Mouse (Mus musculus) intestine, postnatal 0 days (tissue): ENCODE results near the gene Ank. TPM values are rescaled to one million over a fixed set of nuclear protein-coding genes. Genes with fewer than 3 reads are reported as not detected.

Source experiments
- ATAC-seq: fragments of 200-750 bp; cut with Nextera tagmentation; 2 replicates; pipeline ENCODE4 v1.8.0; 2017; ENCODE audit warnings: mild to moderate bottlenecking, moderate TSS enrichment, moderate library complexity
- H3K27ac ChIP-seq: fragments of 300-500 bp; sonication (generic); 2 replicates; pipeline ENCODE4 v1.5.1; 2014; ENCODE audit warnings: mild to moderate bottlenecking, low read depth, low read length, moderate library complexity
- H3K27me3 ChIP-seq: fragments of 300-500 bp; sonication (generic); replicated peaks from 2 replicates; pipeline ENCODE4 v1.6.1; 2014; ENCODE audit warnings: low read length, mixed read lengths; ENCODE audit not compliant: control insufficient read depth, insufficient read depth
- H3K36me3 ChIP-seq: fragments of 300-500 bp; sonication (generic); 2 replicates; pipeline ENCODE4 v1.6.1; 2014; ENCODE audit warnings: mild to moderate bottlenecking, moderate library complexity; ENCODE audit not compliant: control insufficient read depth, insufficient read depth
- H3K4me1 ChIP-seq: fragments of 300-500 bp; sonication (generic); replicated peaks from 2 replicates; pipeline ENCODE4 v1.6.1; 2014; ENCODE audit warnings: antibody characterized with exemption, low read length, mixed read lengths; ENCODE audit not compliant: control insufficient read depth, insufficient read depth
- H3K4me2 ChIP-seq: fragments of 300-500 bp; sonication (generic); replicated peaks from 2 replicates; pipeline ENCODE4 v1.6.1; 2014; ENCODE audit warnings: low read depth, mild to moderate bottlenecking, moderate library complexity
- H3K4me3 ChIP-seq: fragments of 300-500 bp; sonication (generic); 2 replicates; pipeline ENCODE4 v1.5.1; 2014; ENCODE audit warnings: low read depth, low read length
- H3K9ac ChIP-seq: fragments of 300-500 bp; sonication (generic); 2 replicates; pipeline ENCODE4 v1.6.1; 2014; ENCODE audit warnings: mild to moderate bottlenecking, low read depth, low read length
- H3K9me3 ChIP-seq: fragments of 300-500 bp; sonication (generic); 2 replicates; pipeline ENCODE4 v1.6.1; 2016; ENCODE audit warnings: mixed run types; ENCODE audit not compliant: control insufficient read depth
- CTCF ChIP-seq: sonication (generic); IDR thresholded peaks from 2 replicates; pipeline ENCODE4 v1.5.1; 2016; ENCODE audit warnings: low read depth, mild to moderate bottlenecking, control low read depth, antibody characterized with exemption, moderate library complexity
- WGBS: fragments of 180-500 bp; shearing (Covaris S2); extraction: QIAGEN DNeasy Blood & Tissue Kit; methylation state at CpG from one replicate; pipeline ENCODE4 v1.1.7; 2014; 5-methylcytosine and 5-hydroxymethylcytosine counted together
- polyA plus RNA-seq: library from polyadenylated mRNA; unstranded; fragments of >200 nt; fragmentation: Nextera tagmentation; extraction: Ambion mirVana; gene quantifications from 2 replicates; pipeline ENCODE4 v1.2.1, GENCODE M21; 2015

Ank gene
- polyA plus RNA-seq, 1 experiment from 2014 or later: 20.9 TPM

DNA sequence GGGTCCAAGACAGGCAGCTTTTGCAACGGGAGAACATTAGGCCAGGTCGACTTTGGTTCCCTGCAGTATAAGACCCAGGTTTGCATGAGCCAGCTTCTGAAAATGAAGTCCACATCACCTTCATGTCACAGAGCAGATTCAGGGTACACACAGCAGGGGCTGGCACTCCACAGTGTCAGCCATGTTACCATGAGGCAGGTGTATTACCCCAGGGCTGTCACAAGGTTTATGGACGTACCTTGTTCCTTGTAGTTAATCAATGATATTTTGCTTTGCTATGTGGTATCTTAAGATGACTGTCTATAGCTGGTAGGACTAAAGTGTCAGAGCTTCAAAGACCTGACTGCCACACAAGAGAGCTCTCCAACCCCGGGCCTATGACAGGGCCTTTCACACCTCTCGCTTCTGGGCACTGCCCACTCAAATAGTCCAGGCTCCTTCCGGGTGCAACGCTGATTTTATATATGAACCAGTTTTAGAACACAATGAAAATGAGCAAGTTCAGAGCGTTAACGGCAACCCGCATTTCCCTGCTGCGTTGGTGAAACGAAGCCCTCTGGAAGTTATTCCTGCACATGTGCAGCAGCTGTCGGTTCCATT is 132.4 kb downstream of the Ank start:
- H3K36me3 ChIP-seq: peaks cover 46% of the 10 kb centered on the region

DNA sequence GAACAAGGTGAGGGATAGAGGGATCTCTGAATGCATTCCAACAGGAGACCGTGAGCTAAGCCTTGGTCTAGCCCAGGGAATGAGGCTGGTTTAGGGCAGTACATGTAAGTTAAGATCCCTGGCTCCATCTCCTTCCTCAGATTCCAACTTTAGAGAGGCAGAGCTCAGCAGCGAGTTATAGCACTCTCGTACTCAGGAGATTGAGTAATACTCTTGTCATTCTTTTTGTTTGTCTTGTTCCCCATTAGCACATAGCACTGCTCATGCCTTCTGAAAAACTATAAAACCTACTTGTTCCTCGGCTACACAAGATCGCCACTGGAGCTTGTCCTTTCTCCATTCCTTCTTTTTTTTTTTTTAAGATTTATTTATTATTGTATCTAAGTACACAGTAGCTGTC is 134.0 kb downstream of the Ank start:
- ATAC-seq: no peak
- H3K36me3 ChIP-seq: peaks cover 43% of the 10 kb centered on the region
- H3K9ac ChIP-seq: no peak overlapping the region
- WGBS: 80% methylated on average over 5 of the region's 5 CpGs
- no peak for TF ChIP-seq CTCF
- H3K4me1 ChIP-seq: no peaks in the 10 kb centered on the region
- H3K27me3 ChIP-seq: no peaks in the 10 kb centered on the region
- no peak overlapping the region for H3K27ac ChIP-seq
- no peak overlapping the region for H3K4me2 ChIP-seq
- no peaks in the 10 kb centered on the region for H3K9me3 ChIP-seq
- no peak overlapping the region for H3K4me3 ChIP-seq

More for the DNA sequence above, 132.4 kb downstream of the Ank start:
- Histone ChIP-seq H3K27ac (no peak overlapping the region), H3K9me3 (no peaks in the 10 kb centered on the region), H3K4me2 (no peak overlapping the region), H3K27me3 (no peaks in the 10 kb centered on the region), H3K9ac (no peak overlapping the region), H3K4me3 (no peak overlapping the region), H3K4me1 (no peaks in the 10 kb centered on the region)
- peak; percentile 70 for ATAC-seq
- TF ChIP-seq CTCF: no peak
- WGBS: 85% methylated on average over 13 of the region's 13 CpGs

DNA sequence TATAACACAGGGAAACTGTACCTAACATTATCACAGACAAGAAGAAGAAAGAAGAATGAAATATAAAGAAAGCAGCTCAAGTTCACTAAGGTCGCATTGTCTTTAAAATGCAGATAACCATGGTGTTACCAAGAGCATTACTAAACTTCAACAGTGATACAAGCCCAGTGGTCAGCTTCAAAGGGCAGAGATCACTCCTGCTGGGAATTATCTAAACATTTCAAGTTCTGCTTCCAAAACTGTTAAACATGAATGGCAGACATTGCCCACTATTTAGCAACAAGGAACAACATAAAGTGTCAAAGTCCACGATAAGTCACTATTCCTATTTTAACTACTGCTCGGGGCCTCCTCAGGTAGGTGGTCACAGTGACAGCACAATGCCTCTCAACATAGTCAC is 138.1 kb downstream of the Ank start:
- WGBS: 63% methylated on average over 3 of the region's 3 CpGs
- ATAC-seq: no peak
- H3K4me1 ChIP-seq: no peaks in the 10 kb centered on the region

DNA sequence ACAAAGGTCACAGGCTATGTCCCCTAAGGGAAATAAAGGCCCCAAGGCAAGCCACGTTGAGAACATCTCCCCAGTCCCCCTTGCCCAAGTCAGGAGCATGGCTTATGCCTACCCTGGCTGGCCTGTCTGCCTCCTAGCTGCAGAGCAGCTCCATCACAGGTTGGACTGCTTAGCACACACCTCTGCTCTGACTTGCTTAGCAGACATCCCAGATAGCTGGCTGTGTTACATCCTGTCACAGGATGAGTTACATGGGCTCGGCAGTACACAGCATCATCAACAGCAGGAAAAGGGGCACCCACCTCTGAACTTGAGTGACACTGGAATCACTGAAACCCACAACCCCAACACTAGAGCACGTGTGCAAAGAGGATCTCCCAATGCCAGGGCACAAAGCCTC is 138.8 kb downstream of the Ank start:
- H3K4me2 ChIP-seq: no peak overlapping the region
- no peak overlapping the region for H3K9ac ChIP-seq
- H3K36me3 ChIP-seq: peaks cover 56% of the 10 kb centered on the region
- WGBS: 73% methylated on average over 3 of the region's 3 CpGs
- no peaks in the 10 kb centered on the region for H3K4me1 ChIP-seq
- H3K9me3 ChIP-seq: no peaks in the 10 kb centered on the region
- peak; percentile 50 for TF ChIP-seq CTCF
- H3K27ac ChIP-seq: no peak overlapping the region
- no peaks in the 10 kb centered on the region for H3K27me3 ChIP-seq
- no peak overlapping the region for H3K4me3 ChIP-seq
- no peak for ATAC-seq

More for the DNA sequence above, 138.1 kb downstream of the Ank start:
- H3K27ac ChIP-seq: no peak overlapping the region
- no peaks in the 10 kb centered on the region for H3K27me3 ChIP-seq
- H3K36me3 ChIP-seq: peaks cover 57% of the 10 kb centered on the region
- no peaks in the 10 kb centered on the region for H3K9me3 ChIP-seq
- no peak overlapping the region for H3K4me3 ChIP-seq
- H3K9ac ChIP-seq: no peak overlapping the region
- TF ChIP-seq CTCF: no peak
- H3K4me2 ChIP-seq: no peak overlapping the region

DNA sequence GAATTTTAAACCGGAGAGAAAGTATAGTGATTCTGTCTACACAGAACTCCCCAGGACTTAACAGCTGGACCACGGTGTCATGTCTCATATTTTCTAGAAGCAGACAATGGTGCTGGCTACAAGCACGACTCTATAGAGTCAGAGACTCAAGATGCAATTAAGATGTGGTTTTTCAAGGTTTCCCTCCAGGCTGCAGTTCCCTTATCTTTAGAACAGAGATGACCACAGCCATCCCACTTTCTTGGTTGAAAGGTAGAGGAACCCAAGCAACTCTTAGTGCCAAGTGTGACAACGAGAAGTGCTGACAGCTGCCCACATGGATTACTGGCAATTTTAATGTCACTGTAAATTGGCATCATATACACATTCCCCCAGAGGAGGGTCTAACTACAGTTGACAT is 143.1 kb downstream of the Ank start:
- no peak overlapping the region for H3K4me3 ChIP-seq
- H3K9ac ChIP-seq: no peak overlapping the region
- no peaks in the 10 kb centered on the region for H3K27me3 ChIP-seq
- H3K36me3 ChIP-seq: peaks cover 58% of the 10 kb centered on the region
- no peak overlapping the region for H3K27ac ChIP-seq
- TF ChIP-seq CTCF: no peak
- ATAC-seq: no peak
- no peak overlapping the region for H3K4me2 ChIP-seq
- 73% methylated on average over 4 of the region's 4 CpGs for WGBS
- no peaks in the 10 kb centered on the region for H3K4me1 ChIP-seq
- no peaks in the 10 kb centered on the region for H3K9me3 ChIP-seq

DNA sequence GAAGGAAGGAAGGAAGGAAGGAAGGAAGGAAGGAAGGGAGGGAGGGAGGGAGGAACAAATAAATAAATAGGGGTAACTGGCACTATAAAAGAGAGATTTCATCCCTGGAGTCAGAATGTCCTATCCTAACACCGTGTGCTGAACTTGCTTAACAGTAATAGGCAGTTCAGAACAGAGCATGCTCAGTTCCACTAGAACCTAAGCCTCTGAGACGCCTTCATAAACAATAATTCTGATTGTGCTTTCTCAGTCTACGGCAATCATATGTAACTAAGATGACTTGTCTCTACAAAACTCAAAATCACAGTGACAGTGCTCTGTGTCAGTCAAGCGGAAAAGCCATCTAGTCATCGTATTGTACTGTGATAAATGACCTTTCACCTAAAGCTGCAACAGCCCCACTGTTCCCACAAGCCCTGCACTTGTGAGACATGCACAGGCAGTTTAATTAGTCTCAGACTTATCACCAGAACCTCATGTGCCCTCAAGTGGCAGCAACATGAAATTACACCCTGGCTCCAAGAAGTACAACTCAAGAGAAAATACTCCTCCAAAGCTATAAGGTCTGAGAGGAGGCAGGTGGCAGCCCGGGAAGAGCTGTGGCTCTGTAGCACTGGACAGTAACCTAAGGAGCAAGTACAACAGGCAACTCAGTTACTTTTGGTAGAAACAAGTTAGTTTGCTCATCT is 146.2 kb downstream of the Ank start:
- H3K27me3 ChIP-seq: no peaks in the 10 kb centered on the region
- WGBS: 41% methylated on average over 6 of the region's 6 CpGs

More for the DNA sequence above, 146.2 kb downstream of the Ank start:
- ATAC-seq: peak; percentile 67
- Histone ChIP-seq H3K9me3 (no peaks in the 10 kb centered on the region), H3K36me3 (peaks cover 45% of the 10 kb centered on the region), H3K4me2 (no peak overlapping the region), H3K9ac (no peak overlapping the region), H3K27ac (no peak overlapping the region), H3K4me1 (no peaks in the 10 kb centered on the region), H3K4me3 (no peak overlapping the region)
- TF ChIP-seq CTCF: peak; percentile 92
